Mouse (Mus musculus) hindbrain, embryonic 11.5 days (tissue): ENCODE data around the gene Gabbr1. TPM values are rescaled to one million over a fixed set of nuclear protein-coding genes. Genes with fewer than 3 reads are reported as not detected.

Experiments used
- ATAC-seq: fragments of 200-750 bp; cut with Nextera tagmentation; 2 replicates; pipeline ENCODE4 v1.8.0; 2017; ENCODE audit warnings: mild to moderate bottlenecking, moderate TSS enrichment, moderate library complexity; ENCODE audit not compliant: low FRiP score
- DNase-seq: peaks from one replicate; pipeline ENCODE4 v3.0.0-alpha.2; 2015; ENCODE audit warnings: low spot score
- H3K27ac ChIP-seq: fragments of 300-500 bp; sonication (generic); 2 replicates; pipeline ENCODE4 v1.5.1; 2014; ENCODE audit warnings: mild to moderate bottlenecking, low read depth, low read length
- H3K27me3 ChIP-seq: fragments of 300-500 bp; sonication (generic); 2 replicates; pipeline ENCODE4 v1.6.1; 2014; ENCODE audit warnings: mild to moderate bottlenecking, low read length, moderate library complexity, mixed read lengths; ENCODE audit not compliant: control insufficient read depth, insufficient read depth
- H3K36me3 ChIP-seq: fragments of 300-500 bp; sonication (generic); 2 replicates; pipeline ENCODE4 v1.6.1; 2014; ENCODE audit warnings: mild to moderate bottlenecking, low read length, moderate library complexity, mixed read lengths; ENCODE audit not compliant: control insufficient read depth, insufficient read depth
- H3K4me1 ChIP-seq: fragments of 300-500 bp; sonication (generic); replicated peaks from 2 replicates; pipeline ENCODE4 v1.6.1; 2014; ENCODE audit warnings: low read length, mixed read lengths; ENCODE audit not compliant: control insufficient read depth, insufficient read depth
- H3K4me2 ChIP-seq: fragments of 300-500 bp; sonication (generic); replicated peaks from 2 replicates; pipeline ENCODE4 v1.6.1; 2014; ENCODE audit warnings: mild to moderate bottlenecking, low read depth, low read length
- H3K4me3 ChIP-seq: fragments of 300-500 bp; sonication (generic); 2 replicates; pipeline ENCODE4 v1.5.1; 2014; ENCODE audit warnings: low read depth, low read length
- H3K9ac ChIP-seq: fragments of 300-500 bp; sonication (generic); 2 replicates; pipeline ENCODE4 v1.6.1; 2014; ENCODE audit warnings: low read depth, low read length
- H3K9me3 ChIP-seq: fragments of 300-500 bp; sonication (generic); 2 replicates; pipeline ENCODE4 v1.6.1; 2016; ENCODE audit warnings: low read length; ENCODE audit not compliant: control insufficient read depth
- WGBS: fragments of 180-500 bp; shearing (Covaris S2); extraction: QIAGEN DNeasy Blood & Tissue Kit; methylation state at CpG from one replicate; pipeline ENCODE4 v1.1.7; 2014; 5-methylcytosine and 5-hydroxymethylcytosine counted together
- polyA plus RNA-seq: library from polyadenylated mRNA; unstranded; fragments of >200 nt; fragmentation: Nextera tagmentation; extraction: Ambion mirVana; gene quantifications from 2 replicates; pipeline ENCODE4 v1.2.1, GENCODE M21; 2014

The Gabbr1 gene
- polyA plus RNA-seq, 1 experiment from 2014 or later, result 24.8 TPM

- H3K4me1 ChIP-seq, result peaks cover 3% of the 10 kb centered on the region
Observed at GRCm38 (mm10) chr17:37047981-37048380, 2.2 kb downstream of the Gabbr1 start.

GRCm38 (mm10) chr17:37048383-37048782 is 2.6 kb downstream of the Gabbr1 start:
- no peak for DNase-seq
- no peaks in the 10 kb centered on the region for H3K36me3 ChIP-seq
- ATAC-seq, result no peak
- H3K27ac ChIP-seq, result no peak overlapping the region
- H3K4me2 ChIP-seq, result no peak overlapping the region; the same call in 1 of the 2 replicates
- H3K9me3 ChIP-seq, result no peaks in the 10 kb centered on the region
- peaks cover 3% of the 10 kb centered on the region for H3K4me1 ChIP-seq
- 64% methylated on average over 7 of the region's 7 CpGs for WGBS
- peaks cover 4% of the 10 kb centered on the region for H3K27me3 ChIP-seq
- no peak overlapping the region for H3K9ac ChIP-seq
- no peak overlapping the region for H3K4me3 ChIP-seq

More at GRCm38 (mm10) chr17:37047981-37048380, 2.2 kb downstream of the Gabbr1 start:
- Histone ChIP-seq H3K9ac (no peak overlapping the region), H3K27ac (no peak overlapping the region), H3K9me3 (no peaks in the 10 kb centered on the region), H3K4me2 (no peak overlapping the region; the same call in 1 of the 2 replicates), H3K27me3 (peaks cover 4% of the 10 kb centered on the region), H3K4me3 (no peak overlapping the region), H3K36me3 (no peaks in the 10 kb centered on the region)
- no peak for ATAC-seq
- DNase-seq, result peak; percentile 25
- WGBS, result 33% methylated on average over 3 of the region's 3 CpGs

- ATAC-seq, result peak; percentile 25
- Histone ChIP-seq H3K4me2 (peak overlapping the region; percentile 87), H3K4me3 (peak overlapping the region; percentile 66), H3K9ac (peak overlapping the region; percentile 44; the same call in 1 of the 2 replicates), H3K4me1 (peaks cover 3% of the 10 kb centered on the region), H3K9me3 (no peaks in the 10 kb centered on the region), H3K36me3 (no peaks in the 10 kb centered on the region), H3K27ac (0 out of 2 replicates have a peak overlapping the region, but pooled peaks have one; percentile 18), H3K27me3 (peaks cover 4% of the 10 kb centered on the region)
- 2% methylated on average over 39 of the region's 39 CpGs for WGBS
- peak; percentile 85 for DNase-seq
Observed at GRCm38 (mm10) chr17:37049570-37050310, 4.0 kb downstream of the Gabbr1 start.

GRCm38 (mm10) chr17:37050399-37050798 is 4.6 kb downstream of the Gabbr1 start:
- Histone ChIP-seq H3K9me3 (no peaks in the 10 kb centered on the region), H3K4me2 (peak overlapping the region; percentile 87), H3K4me1 (peaks cover 3% of the 10 kb centered on the region), H3K4me3 (peak overlapping the region; percentile 66), H3K9ac (peak overlapping the region; percentile 80), H3K27ac (0 out of 2 replicates have a peak overlapping the region, but pooled peaks have one; percentile 18), H3K36me3 (no peaks in the 10 kb centered on the region), H3K27me3 (peaks cover 4% of the 10 kb centered on the region)
- under 1% methylated on average over 21 of the region's 22 CpGs for WGBS
- ATAC-seq, result peak; percentile 75
- peak; percentile 92 for DNase-seq

- peaks cover 3% of the 10 kb centered on the region for H3K4me1 ChIP-seq
- H3K4me2 ChIP-seq, result peak overlapping the region; percentile 87
- no peaks in the 10 kb centered on the region for H3K36me3 ChIP-seq
- H3K27me3 ChIP-seq, result peaks cover 4% of the 10 kb centered on the region
- WGBS, result 1% methylated on average over 23 of the region's 27 CpGs
- DNase-seq (peak; percentile 43), ATAC-seq (peak; percentile 37)
- no peaks in the 10 kb centered on the region for H3K9me3 ChIP-seq
- H3K9ac ChIP-seq, result peak overlapping the region; percentile 80
- H3K4me3 ChIP-seq, result peak overlapping the region; percentile 66
- H3K27ac ChIP-seq, result 0 out of 2 replicates have a peak overlapping the region, but pooled peaks have one; percentile 3
Observed at GRCm38 (mm10) chr17:37050876-37051275, 5.1 kb downstream of the Gabbr1 start.

GRCm38 (mm10) chr17:37051745-37052144 is 6.0 kb downstream of the Gabbr1 start:
- peaks cover 3% of the 10 kb centered on the region for H3K4me1 ChIP-seq
- H3K36me3 ChIP-seq, result no peaks in the 10 kb centered on the region; the same call in 1 of the 2 replicates
- no peak for ATAC-seq
- H3K27me3 ChIP-seq, result peaks cover 4% of the 10 kb centered on the region
- no peaks in the 10 kb centered on the region for H3K9me3 ChIP-seq
- 62% methylated on average over 4 of the region's 4 CpGs for WGBS
- H3K4me2 ChIP-seq, result no peak overlapping the region
- H3K9ac ChIP-seq, result no peak overlapping the region
- no peak overlapping the region for H3K27ac ChIP-seq
- no peak for DNase-seq
- H3K4me3 ChIP-seq, result no peak overlapping the region

GRCm38 (mm10) chr17:37056957-37057356 is 11.2 kb downstream of the Gabbr1 start:
- Histone ChIP-seq H3K9me3 (no peaks in the 10 kb centered on the region), H3K27me3 (no peaks in the 10 kb centered on the region), H3K4me1 (no peaks in the 10 kb centered on the region), H3K9ac (no peak overlapping the region), H3K27ac (no peak overlapping the region), H3K4me2 (no peak overlapping the region), H3K36me3 (no peaks in the 10 kb centered on the region; the same call in 1 of the 2 replicates), H3K4me3 (no peak overlapping the region)
- ATAC-seq (no peak), DNase-seq (no peak)
- 90% methylated on average over 6 of the region's 6 CpGs for WGBS

- no peak overlapping the region for H3K27ac ChIP-seq
- DNase-seq, result no peak
- H3K9ac ChIP-seq, result no peak overlapping the region
Observed at GRCm38 (mm10) chr17:37061435-37061834, 15.7 kb downstream of the Gabbr1 start.

More at GRCm38 (mm10) chr17:37061435-37061834, 15.7 kb downstream of the Gabbr1 start:
- H3K4me3 ChIP-seq, result no peak overlapping the region
- no peak for ATAC-seq
- peaks cover 14% of the 10 kb centered on the region; the same call in 1 of the 2 replicates for H3K36me3 ChIP-seq
- WGBS, result 82% methylated on average over 3 of the region's 3 CpGs
- no peaks in the 10 kb centered on the region for H3K4me1 ChIP-seq
- no peak overlapping the region for H3K4me2 ChIP-seq
- no peaks in the 10 kb centered on the region for H3K27me3 ChIP-seq
- H3K9me3 ChIP-seq, result no peaks in the 10 kb centered on the region
